Mouse (Mus musculus) lung, postnatal 0 days (tissue): ENCODE data around the gene Dusp12.

Experiments
- CTCF ChIP-seq: IDR thresholded peaks from 2 replicates; pipeline ENCODE4 v1.5.1; 2016; ENCODE audit warnings: antibody characterized with exemption, mild to moderate bottlenecking
- EP300 ChIP-seq: IDR thresholded peaks from 2 replicates; pipeline ENCODE4 v1.6.1; 2016; ENCODE audit warnings: antibody characterized with exemption, mild to moderate bottlenecking, control low read depth

DNA sequence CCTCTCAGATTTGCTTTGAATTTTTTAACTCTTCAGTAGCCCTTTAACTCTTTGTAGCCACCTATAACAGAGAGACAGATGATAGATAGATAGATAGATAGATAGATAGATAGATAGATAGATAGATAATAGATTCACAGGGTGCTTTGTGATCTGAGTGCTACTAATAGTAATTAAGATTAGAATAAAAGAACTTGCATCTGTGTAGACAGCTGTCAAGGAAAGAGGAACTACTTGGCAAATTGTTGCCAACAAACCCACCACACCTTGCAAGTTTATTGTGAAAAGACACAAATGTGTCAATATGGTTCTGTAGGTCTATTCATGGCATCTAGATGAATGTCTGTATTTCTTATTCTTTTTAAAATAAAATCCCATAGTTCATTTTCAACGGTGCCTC is 48.6 kb upstream of the Dusp12 start:
- TF ChIP-seq CTCF (no peak), EP300 (no peak)
